Mouse (Mus musculus) left cerebral cortex, adult 9 months (tissue): ENCODE data around the gene Kansl1.
A peak's percentile ranks its signal among the peaks of the same experiment; 100 is the strongest.

Experiments
- DNase-seq, 2 experiments: peaks; one replicate each; pipeline ENCODE4 v3.0.0; 2022; ENCODE audit warnings: low spot score in 2 of 2

Gene Kansl1

GRCm38 (mm10) chr11:104309377-104310225 is 159.1 kb downstream of the Kansl1 start:
- no peak for DNase-seq

GRCm38 (mm10) chr11:104307136-104307535 is 161.5 kb downstream of the Kansl1 start:
- DNase-seq, result no peak

- DNase-seq, result no peak
Observed at GRCm38 (mm10) chr11:104306483-104306882, 162.2 kb downstream of the Kansl1 start.

- DNase-seq, result no peak
Observed at GRCm38 (mm10) chr11:104305711-104306110, 162.9 kb downstream of the Kansl1 start.

- DNase-seq, result no peak
Observed at GRCm38 (mm10) chr11:104303088-104303960, 165.3 kb downstream of the Kansl1 start.

GRCm38 (mm10) chr11:104302628-104303027 is 166.0 kb downstream of the Kansl1 start:
- DNase-seq, result peak in 1 of 2 experiments; percentile 70

- DNase-seq, result no peak
Observed at GRCm38 (mm10) chr11:104297671-104298070, 171.0 kb downstream of the Kansl1 start.

- no peak for DNase-seq
Observed at GRCm38 (mm10) chr11:104295656-104296055, 173.0 kb downstream of the Kansl1 start.

- no peak for DNase-seq
Observed at GRCm38 (mm10) chr11:104295145-104295544, 173.5 kb downstream of the Kansl1 start.

GRCm38 (mm10) chr11:104293241-104293640 is 175.4 kb downstream of the Kansl1 start:
- no peak for DNase-seq

GRCm38 (mm10) chr11:104292443-104293220 is 176.0 kb downstream of the Kansl1 start:
- DNase-seq, result no peak

GRCm38 (mm10) chr11:104289199-104290031 is 179.2 kb downstream of the Kansl1 start:
- DNase-seq, result peak in 1 of 2 experiments; percentile 70

GRCm38 (mm10) chr11:104288835-104289198 is 179.8 kb downstream of the Kansl1 start:
- DNase-seq, result peak; percentile 42 to 78

GRCm38 (mm10) chr11:104287113-104287512 is 181.5 kb downstream of the Kansl1 start:
- DNase-seq, result no peak
